8 mouse cellular contexts compared by ENCODE assay signal in the genomic region with DNA sequence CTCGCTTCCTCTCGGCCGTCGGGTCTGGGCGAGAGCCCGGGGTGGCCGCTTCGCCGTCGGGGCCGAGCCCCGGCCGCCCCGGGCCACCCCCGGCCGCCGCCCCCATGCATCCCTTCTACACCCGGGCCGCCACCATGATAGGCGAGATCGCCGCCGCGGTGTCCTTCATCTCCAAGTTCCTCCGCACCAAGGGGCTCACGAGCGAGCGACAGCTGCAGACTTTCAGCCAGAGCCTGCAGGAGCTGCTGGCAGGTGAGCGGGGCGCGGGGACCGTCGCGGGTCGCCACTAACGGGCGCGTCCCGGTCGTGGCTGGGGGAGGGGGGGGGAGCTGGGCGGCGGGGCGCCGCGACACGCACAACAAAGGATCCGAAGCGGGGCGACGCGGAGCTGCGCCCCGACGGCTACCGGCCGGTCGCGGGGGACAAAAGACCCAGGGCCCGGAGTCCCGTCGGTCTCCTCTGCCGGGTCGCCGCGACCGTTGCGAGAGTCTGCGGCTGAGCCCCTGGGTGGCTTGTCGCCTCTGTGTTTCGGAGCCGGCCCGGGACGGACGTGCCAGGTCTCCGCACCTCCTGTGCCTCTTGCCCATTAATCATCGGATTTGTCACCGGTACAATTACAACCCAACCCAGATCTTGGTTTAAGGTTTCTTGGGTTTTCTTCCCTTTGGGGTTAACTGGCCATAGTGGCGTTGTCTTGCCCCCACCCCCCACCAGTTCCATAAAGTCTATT. TPM values are rescaled to one million over a fixed set of nuclear protein-coding genes. Genes with fewer than 3 reads are reported as not detected.
DNase-seq lines count a peak whose midpoint lies in the region; ATAC-seq and TF ChIP-seq lines count a peak whose summit lies in the region.

No protein-coding gene starts in this region.

- peak; percentile 32 for ATAC-seq in embryonic facial prominence, embryonic 11.5 days (replicated peaks; ENCODE audit: insufficient number of reproducible peaks, low FRiP score, low TSS enrichment, low read depth)
- 0 out of 2 replicates have a peak, but pooled peaks have one; percentile 12 for ATAC-seq in heart, embryonic 13.5 days (ENCODE audit: extremely low read depth, insufficient number of reproducible peaks, low FRiP score, low TSS enrichment)
- peak; percentile 29 for ATAC-seq in lung, postnatal 0 days

- H3K36me3 ChIP-seq in embryonic facial prominence, embryonic 11.5 days (replicated peaks; ENCODE audit: control insufficient read depth, insufficient read depth, low read depth, low read length), result no peaks in the 10 kb centered on the region
- H3K36me3 ChIP-seq in heart, embryonic 13.5 days, result peaks cover 28% of the 10 kb centered on the region
- peaks cover 5% of the 10 kb centered on the region; the same call in 1 of the 2 replicates for H3K36me3 ChIP-seq in lung, postnatal 0 days (ENCODE audit: insufficient read depth, low read length)

- peak overlapping the region; percentile 95 for H3K9ac ChIP-seq in embryonic facial prominence, embryonic 11.5 days (replicated peaks; ENCODE audit: low read length)
- H3K9ac ChIP-seq in heart, embryonic 13.5 days, result peak overlapping the region; percentile 100
- peak overlapping the region; percentile 99 for H3K9ac ChIP-seq in lung, postnatal 0 days (replicated peaks; ENCODE audit: low read depth)

- H3K4me2 ChIP-seq in embryonic facial prominence, embryonic 11.5 days (ENCODE audit: low read depth, low read length), result peak overlapping the region; percentile 48
- peak overlapping the region; percentile 69 for H3K4me2 ChIP-seq in heart, embryonic 13.5 days
- peak overlapping the region; percentile 57 for H3K4me2 ChIP-seq in lung, postnatal 0 days (replicated peaks; ENCODE audit: low read depth, low read length)

- TF ChIP-seq EP300 in lung, postnatal 0 days (IDR thresholded peaks at IDR 0.05), result no peak

- DNase-seq in A20 (ENCODE audit: low read depth, low spot score), result peak; percentile 65
- DNase-seq in adrenal gland, adult 18-20 months (ENCODE audit: low spot score in 2 of 2), result peak; percentile 54 to 58
- DNase-seq in embryonic facial prominence, embryonic 11.5 days (ENCODE audit: low spot score), result no peak
- peak; percentile 67 for DNase-seq in kidney, postnatal 10 days
- DNase-seq in lung, postnatal 0 days (ENCODE audit: low spot score), result peak; percentile 37
- DNase-seq in retina, postnatal 1 day, result peak; percentile 41
- DNase-seq in urinary bladder, postnatal 25 days (ENCODE audit: low spot score), result peak; percentile 26

- H3K4me3 ChIP-seq in embryonic facial prominence, embryonic 11.5 days (ENCODE audit: low read depth, low read length), result peak overlapping the region; percentile 99
- H3K4me3 ChIP-seq in heart, embryonic 13.5 days, result peak overlapping the region; percentile 100
- peak overlapping the region; percentile 100 for H3K4me3 ChIP-seq in lung, postnatal 0 days (ENCODE audit: low read depth, low read length)

- no peaks in the 10 kb centered on the region for H3K4me1 ChIP-seq in embryonic facial prominence, embryonic 11.5 days (ENCODE audit: control insufficient read depth, insufficient read depth, low read length)
- peaks cover 35% of the 10 kb centered on the region for H3K4me1 ChIP-seq in heart, embryonic 13.5 days
- no peaks in the 10 kb centered on the region; the same call in 1 of the 2 replicates for H3K4me1 ChIP-seq in lung, postnatal 0 days (ENCODE audit: insufficient read depth, low read depth, low read length)

- H3K9me3 ChIP-seq in embryonic facial prominence, embryonic 11.5 days (replicated peaks; ENCODE audit: control insufficient read depth, low read length), result no peaks in the 10 kb centered on the region
- no peaks in the 10 kb centered on the region for H3K9me3 ChIP-seq in heart, embryonic 13.5 days
- no peaks in the 10 kb centered on the region for H3K9me3 ChIP-seq in lung, postnatal 0 days (ENCODE audit: low read length)

- under 1% methylated on average over 75 of the region's 78 CpGs for WGBS in embryonic facial prominence, embryonic 11.5 days
- under 1% methylated on average over 77 of the region's 78 CpGs for WGBS in heart, embryonic 13.5 days
- 1% methylated on average over 39 of the region's 78 CpGs for WGBS in lung, postnatal 0 days

- no peaks in the 10 kb centered on the region for H3K27me3 ChIP-seq in embryonic facial prominence, embryonic 11.5 days (ENCODE audit: control insufficient read depth, insufficient read depth, low read length)
- no peaks in the 10 kb centered on the region for H3K27me3 ChIP-seq in heart, embryonic 13.5 days (replicated peaks)
- H3K27me3 ChIP-seq in lung, postnatal 0 days (replicated peaks; ENCODE audit: insufficient read depth, low read length), result no peaks in the 10 kb centered on the region

- no peak for TF ChIP-seq CTCF in lung, postnatal 0 days (IDR thresholded peaks at IDR 0.05)

- H3K27ac ChIP-seq in embryonic facial prominence, embryonic 11.5 days (replicated peaks; ENCODE audit: low read depth, low read length), result peak overlapping the region; percentile 94
- H3K27ac ChIP-seq in heart, embryonic 13.5 days (replicated peaks), result peak overlapping the region; percentile 98
- H3K27ac ChIP-seq in lung, postnatal 0 days (ENCODE audit: low read length), result peak overlapping the region; percentile 97

RNA-seq across cellular contexts. Expression of a gene that starts 0.6 kb away (rescaled TPM):
- 100 to 1,000 TPM; 141 to 182 TPM for total RNA-seq in adrenal gland, adult 18-20 months (2021)
- 48.4 and 48.9 TPM in 2 replicates for polyA plus RNA-seq in embryonic facial prominence, embryonic 11.5 days (2014; fragmentation: Nextera tagmentation; extraction: Ambion mirVana)
- 46.0 and 50.7 TPM in 2 replicates for polyA plus RNA-seq in heart, embryonic 13.5 days (2015; fragmentation: Nextera tagmentation; extraction: Ambion mirVana)
- polyA plus RNA-seq in lung, postnatal 0 days (2015; fragmentation: Nextera tagmentation; extraction: Ambion mirVana), result 72.3 and 78.1 TPM in 2 replicates
